Mouse (Mus musculus) liver, embryonic 16.5 days (tissue): ENCODE measurements around the gene Trpc5os. TPM values are rescaled to one million over a fixed set of nuclear protein-coding genes. Genes with fewer than 3 reads are reported as not detected.

Experiments used
- ATAC-seq: fragments of 200-750 bp; cut with Nextera tagmentation; 2 replicates; pipeline ENCODE4 v1.8.0; 2017; ENCODE audit warnings: low read depth, mild to moderate bottlenecking, moderate number of reproducible peaks, moderate library complexity
- H3K27ac ChIP-seq: fragments of 300-500 bp; sonication (generic); 2 replicates; pipeline ENCODE4 v1.5.1; 2014; ENCODE audit warnings: mild to moderate bottlenecking, low read length
- H3K27me3 ChIP-seq: fragments of 300-500 bp; sonication (generic); 2 replicates; pipeline ENCODE4 v1.6.1; 2014; ENCODE audit warnings: low read depth, low read length, mixed read lengths; ENCODE audit not compliant: control insufficient read depth, insufficient read depth
- H3K36me3 ChIP-seq: fragments of 300-500 bp; sonication (generic); 2 replicates; pipeline ENCODE4 v1.6.1; 2014; ENCODE audit warnings: mild to moderate bottlenecking; ENCODE audit not compliant: control insufficient read depth, insufficient read depth
- H3K4me1 ChIP-seq: fragments of 300-500 bp; sonication (generic); 2 replicates; pipeline ENCODE4 v1.6.1; 2014; ENCODE audit warnings: low read depth, low read length, mixed read lengths; ENCODE audit not compliant: control insufficient read depth
- H3K4me2 ChIP-seq: fragments of 300-500 bp; sonication (generic); 2 replicates; pipeline ENCODE4 v1.6.1; 2014; ENCODE audit warnings: low read depth, low read length, mixed read lengths
- H3K4me3 ChIP-seq: fragments of 300-500 bp; sonication (generic); 2 replicates; pipeline ENCODE4 v1.5.1; 2014; ENCODE audit warnings: low read depth, mild to moderate bottlenecking, low read length
- H3K9ac ChIP-seq: fragments of 300-500 bp; sonication (generic); 2 replicates; pipeline ENCODE4 v1.6.1; 2014; ENCODE audit warnings: low read depth, low read length
- H3K9me3 ChIP-seq: fragments of 300-500 bp; sonication (generic); replicated peaks from 2 replicates; pipeline ENCODE4 v1.6.1; 2016; ENCODE audit warnings: low read length; ENCODE audit not compliant: control insufficient read depth
- WGBS: fragments of 180-500 bp; shearing (Covaris S2); extraction: QIAGEN DNeasy Blood & Tissue Kit; methylation state at CpG from one replicate; pipeline ENCODE4 v1.1.7; 2014; ENCODE audit not compliant: insufficient replicate concordance; 5-methylcytosine and 5-hydroxymethylcytosine counted together
- polyA plus RNA-seq: library from polyadenylated mRNA; unstranded; fragments of >200 nt; fragmentation: Nextera tagmentation; extraction: Ambion mirVana; gene quantifications from 2 replicates; pipeline ENCODE4 v1.2.1, GENCODE M21; 2015

Trpc5os gene
- polyA plus RNA-seq: 0.02 TPM in 1 of 2 replicates, not detected in the other

DNA sequence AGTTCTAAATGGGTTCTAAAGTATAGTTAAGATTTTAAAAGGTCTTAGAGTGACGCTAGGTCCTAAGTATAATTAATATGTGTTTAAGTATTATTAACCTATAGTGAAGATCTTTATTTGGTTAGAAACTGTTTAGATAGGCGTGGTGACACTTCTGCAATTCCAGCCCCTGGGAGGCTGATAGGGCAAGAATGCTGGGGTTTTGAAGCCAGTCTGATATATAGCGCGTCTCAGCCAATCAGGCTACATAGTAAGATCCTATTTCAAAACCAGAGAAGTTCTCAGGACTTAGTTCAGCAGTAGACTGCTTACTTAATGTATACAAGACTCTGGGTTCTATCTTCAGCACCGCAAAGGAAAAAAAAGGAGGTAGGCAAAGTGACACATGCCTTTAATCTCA lies at the start of gene Trpc5os:
Gene Trpc5os (plus strand): TSS at position 301 of the 400 bp plus-strand sequence.
- Histone ChIP-seq H3K4me3 (no peak within 1 kb of the TSS), H3K27me3 (no peaks in the 10 kb centered on the region), H3K9ac (no peak within 1 kb of the TSS), H3K9me3 (no peaks in the 10 kb centered on the region), H3K4me2 (no peak within 1 kb of the TSS), H3K4me1 (no peaks in the 10 kb centered on the region), H3K27ac (no peak within 1 kb of the TSS), H3K36me3 (no peaks in the 10 kb centered on the region)
- WGBS: 74% methylated on average over 5 of the region's 5 CpGs
- ATAC-seq: no peak

DNA sequence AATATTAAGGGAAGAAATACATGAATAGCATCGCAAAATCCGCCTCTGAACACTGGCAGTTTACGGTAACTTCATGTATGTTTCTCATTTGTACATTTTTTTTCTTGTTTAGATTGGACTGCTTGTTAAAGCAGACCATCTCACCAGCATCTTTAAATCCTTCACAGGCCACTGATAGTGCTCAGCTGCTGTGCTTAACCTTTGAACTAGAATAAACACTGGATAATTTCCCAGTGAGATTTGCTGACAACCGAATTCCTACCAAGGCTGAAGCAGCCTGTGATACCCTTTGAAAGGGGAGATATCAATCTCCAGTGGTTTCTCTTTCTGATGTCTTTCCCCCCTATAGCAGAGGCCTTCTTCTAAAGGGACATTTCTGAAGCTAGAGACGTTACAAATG lies 48.3 kb upstream of the Trpc5os start:
- no peak for ATAC-seq
- H3K9me3 ChIP-seq: no peaks in the 10 kb centered on the region
- H3K36me3 ChIP-seq: no peaks in the 10 kb centered on the region
- 63% methylated on average over 5 of the region's 5 CpGs for WGBS
- no peaks in the 10 kb centered on the region for H3K27me3 ChIP-seq
- H3K9ac ChIP-seq: no peak overlapping the region
- no peak overlapping the region for H3K27ac ChIP-seq
- H3K4me2 ChIP-seq: no peak overlapping the region
- H3K4me1 ChIP-seq: no peaks in the 10 kb centered on the region
- H3K4me3 ChIP-seq: no peak overlapping the region

DNA sequence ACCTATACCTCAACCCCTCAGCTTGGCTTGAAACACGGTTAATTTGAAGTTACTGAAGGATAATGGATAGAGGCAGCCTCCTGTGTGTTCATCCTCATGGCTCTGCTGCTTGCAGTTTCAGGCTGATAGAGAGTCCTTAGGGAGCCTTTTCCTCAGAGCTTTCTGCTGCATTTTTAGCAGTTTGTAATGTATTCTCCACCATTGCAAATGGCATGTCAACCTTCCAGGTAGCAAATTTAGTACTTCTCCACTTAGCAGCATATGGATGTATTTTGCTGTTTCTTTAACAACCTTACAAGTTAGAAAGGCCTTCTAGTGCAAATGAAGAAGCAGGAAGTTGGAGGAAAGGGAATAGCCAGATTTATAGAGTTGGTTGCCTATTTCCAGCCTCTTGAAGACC lies 36.1 kb upstream of the Trpc5os start:
- ATAC-seq: no peak
- no peaks in the 10 kb centered on the region for H3K27me3 ChIP-seq
- no peak overlapping the region for H3K4me2 ChIP-seq
- H3K4me1 ChIP-seq: no peaks in the 10 kb centered on the region
- H3K4me3 ChIP-seq: no peak overlapping the region
- H3K27ac ChIP-seq: no peak overlapping the region
- H3K9ac ChIP-seq: no peak overlapping the region
- WGBS: 45% methylated on average over 1 of the region's 1 CpGs
- no peaks in the 10 kb centered on the region for H3K9me3 ChIP-seq
- H3K36me3 ChIP-seq: no peaks in the 10 kb centered on the region

DNA sequence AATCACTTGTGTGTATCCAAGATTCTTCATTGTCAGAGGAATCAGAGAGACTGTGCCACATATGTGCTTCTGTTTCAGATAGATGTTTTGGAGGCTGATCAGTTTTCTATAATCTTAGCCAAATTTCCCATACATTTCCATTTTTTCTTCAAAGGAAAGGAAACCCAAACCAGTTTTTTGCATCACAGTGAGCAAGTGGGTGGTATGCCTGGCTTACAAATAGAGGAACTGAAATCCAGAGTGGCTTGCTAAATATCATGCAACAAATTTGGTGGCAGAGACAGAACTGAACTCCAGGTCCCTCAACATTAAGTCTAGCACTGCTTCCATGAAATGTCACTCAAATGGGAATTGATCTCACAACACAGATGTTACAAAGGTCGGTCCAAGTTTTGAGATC lies 35.3 kb upstream of the Trpc5os start:
- Histone ChIP-seq H3K27ac (no peak overlapping the region), H3K9me3 (no peaks in the 10 kb centered on the region), H3K4me2 (no peak overlapping the region), H3K27me3 (no peaks in the 10 kb centered on the region), H3K4me1 (no peaks in the 10 kb centered on the region), H3K36me3 (no peaks in the 10 kb centered on the region), H3K9ac (no peak overlapping the region), H3K4me3 (no peak overlapping the region)
- 67% methylated on average over 1 of the region's 1 CpGs for WGBS
- no peak for ATAC-seq

DNA sequence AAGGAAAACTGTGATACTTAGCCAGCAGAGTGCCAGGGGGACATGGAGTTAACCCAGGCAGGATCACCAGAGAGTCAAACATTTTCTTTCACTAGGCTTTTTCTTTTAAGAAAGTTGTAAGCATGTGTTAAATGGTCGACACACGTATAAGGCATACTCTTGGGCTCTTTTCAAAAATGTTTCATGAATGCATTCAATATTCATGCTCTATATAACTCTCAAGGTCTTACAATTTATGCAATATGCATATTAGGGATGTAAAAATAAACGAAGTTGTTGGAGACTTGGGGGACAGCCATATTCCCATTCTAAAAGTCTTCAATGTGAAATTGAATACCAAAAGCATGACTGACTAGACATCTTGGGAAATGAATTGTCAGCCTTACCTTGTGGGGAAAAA lies 32.5 kb upstream of the Trpc5os start:
- H3K4me2 ChIP-seq: no peak overlapping the region
- no peak overlapping the region for H3K27ac ChIP-seq
- ATAC-seq: no peak
- no peaks in the 10 kb centered on the region for H3K9me3 ChIP-seq
- no peak overlapping the region for H3K9ac ChIP-seq
- no peaks in the 10 kb centered on the region for H3K36me3 ChIP-seq
- H3K4me1 ChIP-seq: no peaks in the 10 kb centered on the region
- H3K27me3 ChIP-seq: no peaks in the 10 kb centered on the region
- 60% methylated on average over 3 of the region's 3 CpGs for WGBS
- H3K4me3 ChIP-seq: no peak overlapping the region

DNA sequence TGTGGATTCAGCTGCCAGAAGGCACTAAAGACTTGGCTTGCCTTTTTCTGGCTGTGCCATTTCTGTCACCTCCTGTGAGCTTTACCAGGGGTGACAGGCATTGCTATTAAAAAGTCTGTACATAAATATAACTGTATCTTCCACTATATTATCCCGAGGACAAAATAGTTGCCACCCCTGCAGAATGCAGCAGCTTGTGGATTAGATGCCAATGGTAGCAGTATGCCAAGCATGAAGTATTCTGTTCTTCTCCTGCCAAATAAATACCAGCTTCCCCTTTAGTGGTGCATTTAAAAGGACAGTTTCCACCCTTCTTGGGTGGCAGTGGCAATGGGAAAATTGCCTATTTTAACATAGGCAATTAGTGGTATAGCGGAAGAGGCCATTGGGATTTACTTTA lies 8.0 kb downstream of the Trpc5os start:
- no peak overlapping the region for H3K4me3 ChIP-seq
- ATAC-seq: no peak
- H3K27me3 ChIP-seq: no peaks in the 10 kb centered on the region
- no peak overlapping the region for H3K4me2 ChIP-seq
- H3K9me3 ChIP-seq: no peaks in the 10 kb centered on the region
- H3K4me1 ChIP-seq: no peaks in the 10 kb centered on the region
- no peaks in the 10 kb centered on the region for H3K36me3 ChIP-seq
- WGBS: 67% methylated on average over 2 of the region's 2 CpGs
- H3K9ac ChIP-seq: no peak overlapping the region
- H3K27ac ChIP-seq: no peak overlapping the region

DNA sequence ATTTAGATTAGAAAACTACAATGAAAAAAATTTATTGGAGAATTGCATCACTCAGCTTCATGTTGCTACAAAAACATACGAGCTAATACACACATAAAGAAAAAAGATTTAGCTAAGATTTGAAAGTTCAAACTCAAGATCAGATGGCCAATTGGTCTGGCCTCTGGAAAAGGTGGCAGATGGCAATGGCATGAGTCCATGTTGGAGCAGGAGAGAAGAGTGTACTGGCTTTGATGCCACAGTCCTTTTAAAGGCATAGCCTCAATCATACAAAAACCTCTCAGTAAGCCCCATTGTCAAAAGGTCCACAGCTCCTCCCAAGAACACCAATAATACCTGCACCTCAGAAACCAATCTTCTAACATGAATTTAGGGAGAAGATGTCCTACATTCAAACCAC lies 35.0 kb downstream of the Trpc5os start:
- 33% methylated on average over 1 of the region's 1 CpGs for whole genome bisulfite sequencing

DNA sequence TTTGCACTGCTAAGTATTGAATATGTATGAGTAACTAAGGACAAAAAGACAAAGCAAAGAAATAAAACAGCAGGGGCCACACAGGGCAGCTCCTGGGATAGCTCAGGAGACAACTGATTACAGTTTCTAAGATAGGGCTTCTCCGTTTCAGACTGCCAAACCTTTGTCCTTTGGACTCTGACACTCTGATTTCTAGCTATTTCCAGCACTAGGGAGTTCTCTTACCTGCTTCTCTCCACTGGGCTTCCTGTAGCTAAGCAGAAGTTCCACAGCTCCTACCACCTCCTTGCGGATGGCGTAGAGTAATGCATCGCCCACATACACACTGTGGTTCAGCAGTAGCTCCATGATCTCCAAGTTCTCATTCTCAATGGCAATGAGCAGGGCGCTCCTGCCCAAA lies 66.9 kb downstream of the Trpc5os start:
- Histone ChIP-seq H3K27ac (no peak overlapping the region), H3K36me3 (no peaks in the 10 kb centered on the region), H3K9ac (no peak overlapping the region), H3K4me1 (no peaks in the 10 kb centered on the region), H3K9me3 (no peaks in the 10 kb centered on the region), H3K4me3 (no peak overlapping the region), H3K27me3 (no peaks in the 10 kb centered on the region), H3K4me2 (no peak overlapping the region)
- WGBS: 61% methylated on average over 5 of the region's 5 CpGs
- no peak for ATAC-seq

More for the DNA sequence above, 35.0 kb downstream of the Trpc5os start:
- no peak overlapping the region for H3K4me2 ChIP-seq
- no peak for ATAC-seq
- no peaks in the 10 kb centered on the region for H3K9me3 ChIP-seq
- H3K27me3 ChIP-seq: no peaks in the 10 kb centered on the region
- H3K9ac ChIP-seq: no peak overlapping the region
- no peak overlapping the region for H3K4me3 ChIP-seq
- H3K4me1 ChIP-seq: no peaks in the 10 kb centered on the region
- H3K27ac ChIP-seq: no peak overlapping the region
- no peaks in the 10 kb centered on the region for H3K36me3 ChIP-seq

DNA sequence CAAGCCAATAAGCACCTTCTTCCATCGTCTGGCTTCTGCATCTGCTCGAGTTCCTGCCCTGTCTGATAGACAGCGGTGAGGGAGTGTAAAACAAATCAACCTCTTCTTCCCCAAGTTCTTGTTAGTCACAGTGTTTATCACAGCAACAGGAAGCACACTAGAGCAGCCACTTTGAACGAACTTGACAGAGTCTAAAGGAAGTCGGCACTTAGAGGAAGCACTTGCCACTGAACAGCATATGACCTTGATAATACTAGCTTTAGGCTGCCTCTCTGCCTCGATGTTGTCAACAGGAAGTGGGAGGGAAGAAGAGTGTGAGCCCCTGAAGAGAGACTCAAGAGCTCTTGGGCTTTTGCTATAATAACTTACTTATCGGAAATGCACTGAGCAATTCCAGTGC lies 69.7 kb downstream of the Trpc5os start:
- ATAC-seq: peak; percentile 43; the same call in 1 of the 2 replicates

More for the DNA sequence above, 69.7 kb downstream of the Trpc5os start:
- no peaks in the 10 kb centered on the region for H3K36me3 ChIP-seq
- WGBS: 26% methylated on average over 7 of the region's 7 CpGs
- no peaks in the 10 kb centered on the region for H3K9me3 ChIP-seq
- H3K27ac ChIP-seq: no peak overlapping the region
- H3K4me1 ChIP-seq: no peaks in the 10 kb centered on the region
- no peak overlapping the region for H3K9ac ChIP-seq
- H3K4me3 ChIP-seq: no peak overlapping the region
- H3K4me2 ChIP-seq: no peak overlapping the region
- H3K27me3 ChIP-seq: no peaks in the 10 kb centered on the region
